Mouse (Mus musculus) olfactory bulb, adult 2 months (tissue): ENCODE data around the gene Slc25a12.

ENCODE experiments used
- CTCF ChIP-seq: fragments of 200-500 bp; IDR thresholded peaks from 2 replicates; pipeline ENCODE4 v1.5.1; 2012; ENCODE audit warnings: low read depth, mild to moderate bottlenecking, low read length, moderate library complexity; ENCODE audit not compliant: insufficient read depth
- POLR2A ChIP-seq: fragments of 200-500 bp; IDR thresholded peaks from 2 replicates; pipeline ENCODE4 v1.6.1; 2012; ENCODE audit warnings: mild to moderate bottlenecking, low read depth, low read length, moderate library complexity; ENCODE audit not compliant: insufficient read depth

- TF ChIP-seq CTCF, result no peak
- TF ChIP-seq POLR2A, result no peak
These were observed 9.9 kb upstream of the Slc25a12 start for GRCm38 (mm10) chr2:71377426-71377825.
